Mouse (Mus musculus): ENCODE data around the gene Fry. TPM values are rescaled to one million over a fixed set of nuclear protein-coding genes. Genes with fewer than 3 reads are reported as not detected.

Fry gene
- polyA plus RNA-seq, 1 experiment from 2014 or later, result 14.7 TPM

DNA sequence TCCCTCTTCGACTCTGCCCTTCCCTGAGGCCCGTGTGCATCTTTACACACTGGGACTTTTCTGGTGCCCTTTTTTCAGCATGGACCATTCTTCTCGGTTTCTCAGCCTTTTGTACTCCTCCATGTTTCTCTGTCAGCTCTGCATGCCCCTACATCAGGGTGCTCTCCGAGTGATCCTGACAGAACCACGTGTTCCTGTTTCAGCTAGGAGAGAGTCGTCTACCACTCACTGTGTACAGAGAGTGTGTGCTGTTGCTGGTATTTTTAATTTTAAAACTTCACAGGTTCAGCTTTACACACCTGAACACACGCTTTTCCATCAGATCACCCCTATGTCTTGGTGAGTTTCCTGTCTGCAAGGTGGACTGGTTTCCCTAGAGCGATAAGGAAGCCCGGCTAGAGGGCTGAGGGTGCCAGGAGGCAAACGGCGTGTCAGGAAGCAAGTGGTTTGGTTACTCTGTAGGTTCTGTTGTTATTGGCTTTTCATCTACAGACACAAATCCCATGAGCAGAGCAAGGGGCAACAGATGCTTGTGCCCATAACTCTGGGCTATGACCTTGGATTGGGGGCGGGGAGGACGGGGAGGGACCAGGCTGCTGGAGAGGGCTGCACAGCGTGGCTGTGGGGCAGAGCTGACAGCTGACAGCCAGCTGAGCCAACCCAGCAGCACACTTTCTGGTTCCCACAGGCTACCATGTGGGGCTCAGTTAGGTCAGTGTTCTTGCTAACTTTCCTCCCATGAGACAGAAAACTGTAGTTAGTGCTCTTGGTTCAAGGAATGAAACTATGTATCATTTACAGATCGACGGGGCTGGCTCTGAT lies 3.0 kb upstream of the Fry start:
- WGBS, result 61% methylated on average over 16 of the region's 16 CpGs
- peak overlapping the region; percentile 59 for H3K27ac ChIP-seq
- H3K36me3 ChIP-seq, result no peaks in the 10 kb centered on the region
- peak; percentile 76 for DNase-seq (ENCODE audit: low spot score)
- H3K4me1 ChIP-seq, result peaks cover 22% of the 10 kb centered on the region
- no peak overlapping the region; the same call in 1 of the 2 replicates for H3K4me3 ChIP-seq
- H3K27me3 ChIP-seq (ENCODE audit: insufficient read depth, poor library complexity, severe bottlenecking), result no peaks in the 10 kb centered on the region; the same call in 1 of the 2 replicates
- H3K9me3 ChIP-seq, result 0 out of 2 replicates have a peak, but pooled peaks cover 5% of the 10 kb centered on the region

DNA sequence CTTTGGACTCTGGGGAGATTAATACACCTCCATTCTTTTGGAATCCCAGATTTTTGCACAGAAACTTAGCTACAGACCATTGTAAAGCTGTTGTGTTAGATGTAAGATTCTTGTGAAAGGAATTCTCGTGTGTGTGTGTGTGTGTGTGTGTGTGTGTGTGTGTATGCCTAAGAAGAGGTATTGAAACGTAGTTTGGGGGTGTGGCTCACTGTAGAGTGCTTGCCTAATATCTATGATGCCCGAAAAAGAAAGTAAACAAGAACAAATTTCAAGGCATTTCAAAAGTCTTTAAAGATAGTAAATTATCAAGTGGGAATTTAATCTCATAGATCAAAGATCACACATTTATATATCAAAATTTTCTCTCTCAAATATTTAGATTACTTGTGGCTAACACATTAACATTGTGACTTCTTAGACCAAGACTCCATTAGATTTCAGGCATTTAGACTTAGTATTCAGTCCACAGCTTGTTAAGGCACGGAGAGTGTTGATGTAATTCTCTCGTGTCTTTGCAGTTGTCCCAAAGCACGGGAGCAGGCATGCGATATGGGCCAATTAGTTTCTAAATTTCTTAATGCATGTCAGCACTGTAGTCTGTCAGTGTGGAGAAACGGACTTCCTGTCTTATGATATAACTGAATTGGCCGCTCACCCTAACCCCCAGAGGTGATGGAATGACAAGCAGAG lies 2.1 kb upstream of the Fry start:
- Histone ChIP-seq H3K36me3 (no peaks in the 10 kb centered on the region), H3K4me3 (no peak overlapping the region), H3K27ac (0 out of 2 replicates have a peak overlapping the region, but pooled peaks have one; percentile 59), H3K9me3 (0 out of 2 replicates have a peak, but pooled peaks cover 5% of the 10 kb centered on the region), H3K4me1 (peaks cover 22% of the 10 kb centered on the region), H3K27me3 (ENCODE audit: insufficient read depth, poor library complexity, severe bottlenecking) (no peaks in the 10 kb centered on the region; the same call in 1 of the 2 replicates)
- DNase-seq (ENCODE audit: low spot score), result no peak
- WGBS, result 76% methylated on average over 9 of the region's 9 CpGs

DNA sequence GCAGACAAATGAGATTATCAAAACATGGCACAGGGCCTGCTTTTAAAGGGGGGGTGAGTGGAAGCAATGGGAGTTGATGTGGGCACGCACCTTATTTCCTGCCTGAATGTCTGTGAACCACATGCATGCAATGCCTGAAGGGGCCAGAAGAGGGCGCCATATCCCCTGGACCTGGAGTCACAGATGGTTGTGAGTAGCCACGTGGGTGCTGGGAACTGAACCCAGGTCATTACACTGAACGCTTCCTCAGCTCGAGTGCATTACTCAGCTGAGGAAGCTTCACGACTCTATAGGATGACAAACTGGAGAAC lies 1.6 kb upstream of the Fry start:
- 76% methylated on average over 6 of the region's 6 CpGs for WGBS
- no peak overlapping the region for H3K27ac ChIP-seq
- H3K9me3 ChIP-seq, result 0 out of 2 replicates have a peak, but pooled peaks cover 5% of the 10 kb centered on the region
- no peak for DNase-seq (ENCODE audit: low spot score)
- H3K27me3 ChIP-seq (ENCODE audit: insufficient read depth, poor library complexity, severe bottlenecking), result no peaks in the 10 kb centered on the region; the same call in 1 of the 2 replicates
- no peak overlapping the region for H3K4me3 ChIP-seq
- no peaks in the 10 kb centered on the region for H3K36me3 ChIP-seq
- peaks cover 22% of the 10 kb centered on the region for H3K4me1 ChIP-seq

DNA sequence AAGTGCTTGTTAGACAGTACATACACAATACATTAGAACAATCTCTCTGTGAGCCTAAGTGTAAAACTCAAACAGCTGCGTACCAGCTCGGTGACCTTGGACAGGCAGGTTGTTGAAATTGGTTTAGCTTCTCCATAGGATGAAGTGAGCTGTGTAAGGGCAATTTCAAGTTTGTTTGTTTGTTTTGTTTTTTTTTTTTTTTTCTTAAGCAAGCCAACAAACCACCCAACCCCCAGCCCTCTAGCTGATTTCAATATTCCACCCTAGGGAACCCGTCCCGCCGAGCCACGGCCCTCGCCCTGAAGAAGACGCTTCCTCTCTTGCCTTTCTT lies 356 bp upstream of the Fry start:
- peak overlapping the region; percentile 83 for H3K27ac ChIP-seq
- H3K4me3 ChIP-seq, result peak overlapping the region; percentile 85
- DNase-seq (ENCODE audit: low spot score), result no peak
- no peaks in the 10 kb centered on the region for H3K36me3 ChIP-seq
- WGBS, result 18% methylated on average over 8 of the region's 8 CpGs
- H3K27me3 ChIP-seq (ENCODE audit: insufficient read depth, poor library complexity, severe bottlenecking), result no peaks in the 10 kb centered on the region; the same call in 1 of the 2 replicates
- H3K9me3 ChIP-seq, result 0 out of 2 replicates have a peak, but pooled peaks cover 5% of the 10 kb centered on the region
- peaks cover 22% of the 10 kb centered on the region for H3K4me1 ChIP-seq

DNA sequence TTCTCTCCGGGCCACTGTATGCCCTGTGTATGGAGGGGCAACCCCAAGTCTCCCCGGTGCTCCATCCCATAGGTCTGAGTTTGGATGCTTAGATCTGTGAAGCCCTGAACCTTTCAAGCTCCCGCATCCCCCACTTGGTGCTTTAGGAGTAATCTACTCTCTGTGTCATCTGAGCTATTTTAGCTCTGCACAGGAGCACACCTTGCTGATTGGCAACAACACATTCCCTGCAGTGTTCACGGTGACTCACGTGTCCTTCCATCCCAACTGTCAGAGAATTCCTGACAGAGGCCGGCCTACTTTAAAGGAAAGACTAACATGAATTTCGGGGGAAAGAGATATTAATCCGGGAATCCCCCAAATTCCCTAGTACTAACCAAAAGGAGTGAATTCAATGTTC lies 2.2 kb downstream of the Fry start:
- H3K36me3 ChIP-seq, result no peaks in the 10 kb centered on the region
- WGBS, result 78% methylated on average over 8 of the region's 8 CpGs
- H3K4me3 ChIP-seq, result no peak overlapping the region
- peaks cover 15% of the 10 kb centered on the region for H3K4me1 ChIP-seq
- no peak for DNase-seq (ENCODE audit: low spot score)
- H3K27ac ChIP-seq, result no peak overlapping the region
- 0 out of 2 replicates have a peak, but pooled peaks cover 5% of the 10 kb centered on the region for H3K9me3 ChIP-seq
- H3K27me3 ChIP-seq (ENCODE audit: insufficient read depth, poor library complexity, severe bottlenecking), result no peaks in the 10 kb centered on the region; the same call in 1 of the 2 replicates

DNA sequence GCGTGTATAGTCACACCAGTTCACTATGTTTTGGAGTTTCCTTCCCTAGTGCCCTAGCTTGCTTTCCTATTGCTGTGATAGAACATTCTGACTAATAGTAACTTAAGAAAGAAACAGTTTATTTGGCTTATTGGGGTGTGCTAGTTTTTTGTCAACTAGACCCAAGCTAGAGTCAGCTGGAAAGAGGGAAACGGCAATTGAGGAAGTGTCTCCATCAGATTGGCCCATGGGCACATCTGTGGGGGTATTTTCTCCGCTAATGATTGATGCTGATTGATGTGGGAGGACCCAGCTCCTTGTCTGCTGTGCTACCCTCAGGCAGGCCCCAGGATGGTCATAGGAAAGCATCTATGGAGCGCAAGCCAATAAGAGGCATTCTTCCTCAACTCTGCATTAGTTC lies 3.6 kb downstream of the Fry start:
- Histone ChIP-seq H3K27me3 (ENCODE audit: insufficient read depth, poor library complexity, severe bottlenecking) (no peaks in the 10 kb centered on the region; the same call in 1 of the 2 replicates), H3K4me1 (peaks cover 11% of the 10 kb centered on the region; the same call in 1 of the 2 replicates), H3K36me3 (no peaks in the 10 kb centered on the region), H3K4me3 (no peak overlapping the region), H3K9me3 (0 out of 2 replicates have a peak, but pooled peaks cover under 1% of the 10 kb centered on the region), H3K27ac (no peak overlapping the region)
- 81% methylated on average over 4 of the region's 4 CpGs for WGBS
- DNase-seq (ENCODE audit: low spot score), result no peak

DNA sequence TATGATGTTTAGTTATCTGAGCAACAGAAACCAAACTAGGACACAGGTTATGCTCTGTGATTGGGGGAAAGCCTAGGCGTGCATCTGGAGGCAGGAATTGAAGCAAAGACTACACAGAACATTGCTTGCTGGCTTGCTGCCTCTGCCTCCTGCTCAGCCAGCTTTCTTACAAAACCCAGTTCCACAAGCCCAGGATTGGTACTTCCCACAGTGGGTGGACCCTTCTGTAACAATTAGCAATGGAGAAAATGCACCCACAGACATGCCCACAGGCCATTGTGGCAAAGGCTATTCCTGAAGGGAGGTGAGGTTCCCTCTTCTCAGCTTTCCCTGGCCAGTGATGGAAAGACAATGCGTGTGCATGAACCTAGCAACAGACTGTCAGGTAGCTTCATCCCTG lies 4.1 kb downstream of the Fry start:
- H3K4me1 ChIP-seq, result peaks cover 11% of the 10 kb centered on the region; the same call in 1 of the 2 replicates
- H3K36me3 ChIP-seq, result no peaks in the 10 kb centered on the region
- H3K9me3 ChIP-seq, result no peaks in the 10 kb centered on the region
- no peak overlapping the region for H3K4me3 ChIP-seq
- WGBS, result 79% methylated on average over 2 of the region's 2 CpGs
- H3K27ac ChIP-seq, result no peak overlapping the region
- H3K27me3 ChIP-seq (ENCODE audit: insufficient read depth, poor library complexity, severe bottlenecking), result no peaks in the 10 kb centered on the region; the same call in 1 of the 2 replicates
- DNase-seq (ENCODE audit: low spot score), result no peak

DNA sequence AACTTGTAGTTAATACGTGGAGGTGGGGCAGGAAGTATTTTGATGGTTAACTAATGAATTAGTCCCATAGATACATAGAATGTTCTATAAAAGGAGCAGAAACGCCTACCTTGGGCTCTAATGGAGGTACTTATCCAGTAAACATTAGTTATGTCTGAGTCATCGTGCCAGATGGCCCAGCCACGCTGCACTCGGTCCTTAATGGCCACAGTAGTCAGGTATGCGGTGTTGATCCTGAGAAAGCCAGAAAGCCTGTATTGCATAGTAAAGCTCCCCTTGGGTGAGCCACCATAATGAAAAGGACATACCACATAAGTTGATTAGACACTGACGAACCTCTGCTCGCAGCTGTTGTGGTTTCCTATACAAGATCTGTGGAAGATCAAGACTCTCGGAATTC lies 7.5 kb downstream of the Fry start:
- no peak for DNase-seq (ENCODE audit: low spot score)
- Histone ChIP-seq H3K27me3 (ENCODE audit: insufficient read depth, poor library complexity, severe bottlenecking) (no peaks in the 10 kb centered on the region), H3K4me3 (no peak overlapping the region), H3K9me3 (no peaks in the 10 kb centered on the region), H3K36me3 (no peaks in the 10 kb centered on the region), H3K27ac (no peak overlapping the region), H3K4me1 (no peaks in the 10 kb centered on the region)
- WGBS, result 80% methylated on average over 9 of the region's 9 CpGs

DNA sequence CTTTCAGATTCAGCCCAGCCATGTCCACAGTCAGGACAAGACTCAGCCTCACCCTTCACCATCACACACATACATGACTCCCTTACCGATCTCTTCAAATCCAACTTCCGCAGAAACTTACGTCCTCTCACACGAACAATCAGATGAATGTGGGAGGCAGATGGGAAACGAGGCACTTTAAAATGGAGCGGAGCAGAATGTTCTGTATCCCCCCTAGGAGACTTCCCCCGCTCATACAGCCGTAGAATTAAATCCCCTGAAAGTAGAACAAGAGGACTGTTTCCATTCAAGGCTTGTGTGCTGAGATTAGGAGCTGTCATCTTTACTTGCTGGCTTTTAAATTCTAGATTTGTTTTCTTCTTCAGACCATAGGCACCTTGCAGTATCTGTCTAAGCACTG lies 10.0 kb downstream of the Fry start:
- Histone ChIP-seq H3K27me3 (ENCODE audit: insufficient read depth, poor library complexity, severe bottlenecking) (no peaks in the 10 kb centered on the region), H3K27ac (no peak overlapping the region), H3K4me1 (no peaks in the 10 kb centered on the region), H3K36me3 (no peaks in the 10 kb centered on the region), H3K4me3 (no peak overlapping the region), H3K9me3 (no peaks in the 10 kb centered on the region)
- 79% methylated on average over 8 of the region's 8 CpGs for WGBS
- DNase-seq (ENCODE audit: low spot score), result no peak

DNA sequence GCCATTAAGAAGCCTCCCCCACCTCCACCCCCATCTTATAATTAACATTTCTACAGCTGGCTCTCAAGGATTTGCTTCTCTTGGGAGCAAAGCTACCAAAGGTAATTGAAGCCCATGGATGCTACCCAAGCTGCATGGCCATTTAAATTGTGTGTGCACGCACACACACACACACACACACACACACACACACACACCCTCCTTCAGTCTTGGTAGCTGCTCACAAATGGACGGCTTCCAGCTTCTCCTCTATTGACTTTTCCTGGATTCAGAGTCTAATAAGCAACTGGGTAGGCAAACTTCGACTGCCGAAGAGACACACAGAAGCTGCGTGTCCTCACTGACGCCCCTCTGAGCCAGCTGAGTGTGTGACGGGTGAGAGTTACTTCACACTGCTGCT lies 11.7 kb downstream of the Fry start:
- H3K9me3 ChIP-seq, result no peaks in the 10 kb centered on the region
- WGBS, result 84% methylated on average over 7 of the region's 7 CpGs
- no peak for DNase-seq (ENCODE audit: low spot score)
- no peak overlapping the region for H3K27ac ChIP-seq
- H3K27me3 ChIP-seq (ENCODE audit: insufficient read depth, poor library complexity, severe bottlenecking), result no peaks in the 10 kb centered on the region
- H3K36me3 ChIP-seq, result no peaks in the 10 kb centered on the region
- H3K4me1 ChIP-seq, result no peaks in the 10 kb centered on the region
- no peak overlapping the region for H3K4me3 ChIP-seq

DNA sequence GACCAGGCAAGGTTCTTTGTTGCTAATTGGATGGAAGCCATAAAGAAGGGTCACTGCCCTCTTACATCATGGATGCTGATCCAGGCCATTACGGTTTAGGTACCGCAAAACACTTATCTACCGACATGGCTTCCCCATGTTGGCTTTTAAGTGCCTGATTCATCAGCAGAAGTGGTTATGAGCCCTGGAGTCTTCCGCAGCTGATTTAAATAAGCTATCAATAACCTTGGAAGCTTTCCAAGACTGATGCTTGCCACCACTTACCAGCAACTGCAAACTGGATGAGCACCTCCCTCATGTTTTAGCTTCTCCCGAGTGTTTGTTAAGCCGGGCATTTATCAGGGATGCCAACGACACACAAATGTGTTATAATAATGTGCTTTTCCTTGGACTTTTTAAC lies 12.7 kb downstream of the Fry start:
- H3K36me3 ChIP-seq, result no peaks in the 10 kb centered on the region
- 84% methylated on average over 7 of the region's 7 CpGs for WGBS
- H3K27ac ChIP-seq, result no peak overlapping the region
- no peaks in the 10 kb centered on the region for H3K9me3 ChIP-seq
- no peak for DNase-seq (ENCODE audit: low spot score)
- H3K4me3 ChIP-seq, result no peak overlapping the region
- H3K4me1 ChIP-seq, result no peaks in the 10 kb centered on the region
- no peaks in the 10 kb centered on the region for H3K27me3 ChIP-seq (ENCODE audit: insufficient read depth, poor library complexity, severe bottlenecking)

DNA sequence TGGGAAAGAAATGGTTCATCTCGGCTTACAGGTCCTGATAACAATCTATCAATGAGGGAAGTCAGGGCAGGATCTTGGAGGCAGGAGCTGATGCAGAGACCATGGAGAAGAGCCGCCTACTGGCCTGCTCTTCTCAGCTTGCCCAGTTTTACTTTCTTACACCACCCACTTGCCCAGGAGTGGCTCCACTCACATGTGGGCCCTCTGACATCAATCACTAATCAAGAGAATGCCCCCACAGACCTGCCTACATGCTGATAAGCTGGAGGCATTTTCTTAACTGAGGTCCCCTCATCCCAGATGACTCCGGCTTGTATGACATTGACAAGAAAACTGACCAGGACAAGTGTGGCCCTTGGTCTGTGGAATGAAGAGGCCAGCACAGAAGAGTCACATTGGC lies 16.2 kb downstream of the Fry start:
- no peaks in the 10 kb centered on the region for H3K4me1 ChIP-seq
- DNase-seq (ENCODE audit: low spot score), result no peak
- WGBS, result 68% methylated on average over 3 of the region's 3 CpGs

DNA sequence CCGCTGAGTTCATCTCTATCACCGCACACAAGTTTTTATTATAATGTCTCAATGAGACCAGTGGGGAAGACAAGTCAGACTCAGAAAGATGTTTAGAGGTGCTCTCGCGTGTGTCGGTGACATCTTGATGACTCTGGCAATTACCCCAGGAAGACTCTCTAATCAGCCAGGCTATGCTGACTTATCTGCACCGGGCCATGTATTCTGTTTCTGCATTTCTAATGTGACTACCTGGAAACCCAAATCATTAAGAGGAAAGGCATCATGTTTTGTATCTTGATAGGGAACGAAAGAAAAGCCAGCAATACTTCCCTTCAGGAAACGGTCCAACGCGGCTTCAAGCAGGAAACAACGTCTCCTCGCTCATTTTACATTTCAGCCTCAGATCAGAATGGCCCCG lies 17.1 kb downstream of the Fry start:
- WGBS, result 79% methylated on average over 13 of the region's 13 CpGs
- DNase-seq (ENCODE audit: low spot score), result no peak
- no peak overlapping the region for H3K4me3 ChIP-seq
- H3K27me3 ChIP-seq (ENCODE audit: insufficient read depth, poor library complexity, severe bottlenecking), result no peaks in the 10 kb centered on the region
- no peak overlapping the region for H3K27ac ChIP-seq
- no peaks in the 10 kb centered on the region for H3K4me1 ChIP-seq
- H3K9me3 ChIP-seq, result 0 out of 2 replicates have a peak, but pooled peaks cover 2% of the 10 kb centered on the region
- no peaks in the 10 kb centered on the region for H3K36me3 ChIP-seq

More for the DNA sequence above, 16.2 kb downstream of the Fry start:
- Histone ChIP-seq H3K9me3 (0 out of 2 replicates have a peak, but pooled peaks cover 2% of the 10 kb centered on the region), H3K4me3 (no peak overlapping the region), H3K27ac (no peak overlapping the region), H3K27me3 (ENCODE audit: insufficient read depth, poor library complexity, severe bottlenecking) (no peaks in the 10 kb centered on the region), H3K36me3 (no peaks in the 10 kb centered on the region)

Data from heart, embryonic 10.5 days (tissue).